Mouse (Mus musculus) T-helper 17 cell (primary cell): ENCODE results near the gene Zbtb8b.
"Not testable (repeated sequence)": the region's sequence is repeated elsewhere in the genome, so short reads cannot be mapped to it uniquely, and the experiment has no call there.

ENCODE experiments used
- in situ Hi-C, 2 experiments: fragments of 300-600 bp; cut with MboI, MseI; formaldehyde crosslinking; loops; 1 replicate in 1 of 2; 2 replicates in 1 of 2; pipeline ENCODE4 v1.15.1; 2025; ENCODE audit warnings: high pct_unique_total_duplicates in 2 of 2

Gene Zbtb8b

DNA sequence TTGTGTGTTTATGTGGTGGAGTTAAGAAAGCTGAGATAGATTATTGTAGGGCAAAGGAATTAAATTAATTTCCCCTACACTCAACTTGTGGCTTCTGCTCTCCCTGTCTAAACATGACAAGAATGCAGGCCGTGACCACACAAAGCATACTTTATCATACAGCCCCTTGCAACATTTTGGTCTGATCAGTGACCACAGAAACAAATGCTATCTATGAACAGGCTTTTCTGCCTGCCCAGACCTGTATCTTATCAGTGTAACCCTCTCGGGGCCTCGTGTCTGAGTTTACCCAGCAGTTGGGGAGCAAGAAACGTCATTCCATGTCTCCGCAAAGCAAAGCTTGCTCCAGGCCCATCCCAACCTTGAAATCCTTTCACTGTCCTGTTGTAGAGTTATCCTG is 24.2 kb downstream of the Zbtb8b start:
- in situ Hi-C loops: no loop called here

DNA sequence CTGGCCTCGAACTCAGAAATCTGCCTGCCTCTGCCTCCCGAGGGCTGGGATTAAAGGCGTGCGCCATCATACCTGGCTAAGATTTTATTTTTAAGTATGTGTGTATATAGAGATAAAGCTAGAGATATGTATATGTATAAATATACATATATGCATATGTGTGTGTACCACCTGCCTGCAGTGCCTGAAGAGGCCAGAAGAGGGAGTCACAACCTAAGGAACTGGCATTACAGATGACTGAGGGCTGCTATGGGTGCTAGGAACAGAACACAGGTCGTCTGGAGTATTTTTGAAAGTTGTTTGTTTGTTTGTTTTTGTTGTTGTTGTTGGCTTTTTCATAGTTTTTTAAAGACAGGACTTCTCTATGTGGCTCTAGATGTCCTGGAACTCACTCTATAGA is 24.8 kb downstream of the Zbtb8b start:
- in situ Hi-C loops: no loop called here

DNA sequence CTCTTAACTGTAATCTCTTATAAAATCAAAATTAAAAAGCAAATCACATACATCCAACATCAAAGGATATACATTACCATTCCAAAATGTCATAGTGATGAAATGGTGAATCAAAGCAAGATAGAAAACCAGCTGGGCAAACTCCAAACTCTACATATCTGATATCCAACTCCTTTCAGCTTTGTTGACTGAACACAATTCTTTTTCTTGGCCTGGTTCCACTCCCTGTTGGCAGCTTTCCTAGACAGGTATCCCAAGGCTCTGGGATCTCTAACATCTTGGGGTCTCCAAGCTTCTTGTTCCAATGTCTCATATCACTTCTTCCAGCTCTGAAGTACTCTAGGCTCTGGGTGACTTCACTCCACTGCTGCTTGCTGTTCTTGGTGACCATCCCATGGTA is 29.7 kb downstream of the Zbtb8b start:
- in situ Hi-C loops: no loop called here

DNA sequence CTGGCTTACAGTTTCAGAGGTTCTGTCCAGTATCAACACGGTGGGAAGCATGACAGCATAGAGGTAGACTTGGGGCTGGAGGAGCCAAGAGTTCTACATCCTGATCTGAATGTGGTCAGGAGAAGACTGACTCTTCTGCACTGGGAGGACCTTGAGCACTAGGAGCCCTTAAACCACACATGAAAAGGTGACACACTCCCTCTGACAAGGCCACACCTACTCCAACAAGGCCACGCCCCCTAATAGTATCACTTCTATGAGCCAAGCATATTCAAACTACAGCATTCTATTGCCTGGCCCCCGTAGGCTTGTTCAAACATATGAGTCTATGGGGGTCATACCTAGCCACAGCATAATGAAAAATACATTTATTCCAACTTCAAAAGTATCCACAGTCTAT is 30.1 kb downstream of the Zbtb8b start:
- in situ Hi-C loops: not testable (repeated sequence)

DNA sequence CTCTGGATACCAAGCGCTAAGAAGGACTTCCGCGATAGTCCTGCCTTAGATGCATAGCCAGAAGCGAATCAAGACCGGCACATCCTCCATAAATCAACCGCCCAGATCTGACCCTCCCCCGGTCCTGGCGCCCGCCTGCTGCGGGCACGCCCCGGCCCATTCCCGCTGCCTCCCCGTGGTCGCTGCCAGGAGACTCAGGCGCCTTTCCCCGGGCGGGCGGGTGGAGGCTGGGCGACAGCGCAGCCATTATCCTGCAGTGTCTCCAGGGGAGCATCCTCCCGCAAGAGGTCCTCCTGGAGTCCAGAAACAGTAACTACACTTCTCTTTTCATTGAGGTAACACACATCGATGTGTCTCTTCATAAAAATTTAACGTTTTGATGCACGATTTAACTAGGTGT is 34.2 kb downstream of the Zbtb8b start:
- in situ Hi-C loops: no loop called here

DNA sequence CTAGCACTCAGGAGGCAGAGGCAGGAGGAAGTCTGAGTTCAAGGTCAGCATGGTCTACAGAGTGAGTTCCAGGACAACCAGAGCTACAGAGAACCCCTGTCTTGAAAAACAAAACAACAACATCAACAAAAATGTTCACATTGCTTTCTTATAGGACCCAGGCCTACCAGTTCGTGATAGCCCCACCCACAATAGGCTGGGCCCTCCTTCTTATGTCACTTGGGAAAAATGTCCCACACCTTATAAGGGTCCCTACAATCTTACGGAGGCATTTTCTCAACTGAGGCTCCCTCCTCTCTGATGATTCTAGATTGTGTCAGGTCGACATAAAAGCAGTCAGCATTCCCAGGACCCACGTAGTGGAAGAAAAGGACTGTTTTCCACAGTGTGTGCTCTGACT is 40.8 kb downstream of the Zbtb8b start:
- in situ Hi-C loops: loop anchor here in 1 of 2 experiments (5.0 kb wide), 1 partner anchor 43 kb away; no protein-coding TSS in a partner anchor

DNA sequence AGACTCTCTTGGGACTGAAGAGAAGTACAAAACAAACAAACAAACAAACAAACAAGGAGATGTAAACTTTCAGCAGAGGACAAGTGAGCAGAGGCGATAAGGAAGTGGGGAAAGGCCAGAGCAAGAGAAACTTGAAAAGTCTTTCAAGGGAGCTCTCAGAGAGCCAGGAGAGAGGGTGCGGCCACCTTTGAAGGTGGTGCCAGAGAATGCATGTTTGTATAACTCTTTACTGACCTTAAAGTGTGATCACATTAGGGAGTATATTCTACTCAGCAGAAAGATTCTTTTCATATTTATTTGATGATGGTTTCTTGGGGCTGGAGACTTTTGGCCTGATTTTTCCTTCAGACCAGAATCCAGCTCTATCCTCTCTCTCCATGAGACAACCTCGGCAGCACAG is 43.7 kb downstream of the Zbtb8b start:
- in situ Hi-C loops: no loop called here

GRCm38 (mm10) chr4:129394089-129394870 is 46.4 kb downstream of the Zbtb8b start:
- in situ Hi-C loops: no loop called here

- in situ Hi-C loops: no loop called here
These were observed 49.6 kb downstream of the Zbtb8b start for GRCm38 (mm10) chr4:129390936-129391557.

- in situ Hi-C loops: no loop called here
These were observed 50.4 kb downstream of the Zbtb8b start for GRCm38 (mm10) chr4:129390216-129390743.

- in situ Hi-C loops: no loop called here
These were observed 52.2 kb downstream of the Zbtb8b start for GRCm38 (mm10) chr4:129388404-129388803.

DNA sequence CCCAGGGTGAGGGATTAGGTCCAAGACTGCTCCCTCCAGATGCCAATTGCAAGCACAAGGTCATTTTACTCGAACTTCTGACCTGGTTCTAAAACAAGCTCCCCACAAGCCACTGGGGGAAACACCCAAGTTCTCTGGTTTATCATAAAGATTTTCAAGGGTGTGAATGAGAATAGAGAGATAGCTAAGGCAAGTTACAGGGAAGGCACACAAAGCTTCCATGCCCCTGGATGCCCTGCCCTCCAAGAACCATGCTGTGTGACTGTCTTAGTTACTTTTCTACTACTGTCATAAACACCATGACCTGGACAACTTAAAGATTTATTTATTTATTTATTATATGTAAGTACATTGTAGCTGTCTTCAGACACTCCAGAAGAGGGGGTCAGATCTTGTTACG is 53.7 kb downstream of the Zbtb8b start:
- in situ Hi-C loops: no loop called here

DNA sequence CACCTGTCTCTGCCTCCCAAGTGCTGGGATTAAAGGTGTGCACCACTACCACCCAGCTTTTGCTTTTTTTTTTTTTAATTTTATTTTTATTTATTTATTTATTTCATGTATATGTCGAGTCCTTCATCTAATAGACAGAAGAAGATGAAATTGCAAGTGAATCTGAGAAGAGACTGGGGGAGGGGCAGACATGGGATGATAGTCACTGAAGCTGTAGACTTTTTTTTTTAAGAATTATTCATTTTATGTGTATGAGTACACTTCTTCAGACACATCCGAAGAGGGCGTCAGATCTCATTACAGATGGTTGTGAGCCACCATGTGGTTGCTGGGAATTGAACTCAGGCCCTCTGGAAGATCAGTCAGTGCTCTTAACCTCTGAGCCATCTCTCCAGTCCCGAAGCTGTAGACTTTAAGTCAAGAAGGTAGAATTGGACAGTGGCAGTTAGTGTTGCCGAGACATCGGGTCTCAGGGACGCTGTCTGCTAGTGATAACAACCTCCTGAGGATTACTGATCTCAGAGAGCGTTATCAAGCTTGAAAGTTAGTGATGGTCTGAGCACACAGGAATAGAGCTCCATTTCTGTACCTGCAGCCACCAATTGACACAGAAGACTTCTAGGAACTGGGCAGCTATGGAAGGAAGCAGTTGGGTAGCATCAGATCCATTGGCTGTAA is 54.2 kb downstream of the Zbtb8b start:
- in situ Hi-C loops: no loop called here

GRCm38 (mm10) chr4:129385685-129386084 is 55.0 kb downstream of the Zbtb8b start:
- in situ Hi-C loops: no loop called here

DNA sequence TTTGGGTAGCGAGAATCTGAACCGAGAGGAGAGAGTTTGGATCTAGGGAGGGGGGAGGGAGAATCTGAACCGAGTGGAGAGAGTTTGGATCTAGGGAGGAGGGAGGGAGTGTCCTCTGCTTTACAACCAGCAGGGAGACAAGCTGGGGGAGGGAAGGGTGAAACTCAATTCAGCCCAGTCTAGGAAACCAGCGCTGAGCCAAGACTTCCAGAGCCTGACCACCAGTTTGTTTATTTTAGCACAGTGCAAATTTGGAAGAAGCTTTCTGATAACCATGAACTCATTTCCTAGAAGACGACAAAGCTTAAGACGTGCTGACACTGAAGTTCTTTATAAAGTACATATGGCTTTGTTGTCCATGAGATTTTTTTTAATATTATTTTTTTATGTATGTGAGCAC is 56.2 kb downstream of the Zbtb8b start:
- in situ Hi-C loops: no loop called here

GRCm38 (mm10) chr4:129383586-129383985 is 57.1 kb downstream of the Zbtb8b start:
- in situ Hi-C loops: no loop called here

DNA sequence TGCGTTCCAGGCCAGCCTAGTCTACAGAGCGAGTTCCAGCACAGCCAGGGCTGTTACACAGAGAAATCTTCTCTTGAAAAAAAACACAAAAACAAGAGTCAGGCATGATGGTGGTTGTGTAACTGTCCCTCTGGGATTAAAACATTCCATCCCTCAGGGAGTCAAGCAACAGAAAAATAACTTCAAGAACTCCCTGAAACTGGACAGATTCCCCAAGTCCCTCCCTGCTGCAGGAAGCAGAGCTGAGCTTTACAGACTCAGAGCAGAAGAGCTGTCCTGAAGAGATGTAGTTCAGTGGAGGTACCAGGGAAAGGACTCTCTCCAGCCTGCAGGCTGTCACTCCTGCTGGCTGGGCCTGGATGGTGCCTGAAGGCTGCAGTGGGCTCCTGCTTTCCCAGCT is 58.2 kb downstream of the Zbtb8b start:
- in situ Hi-C loops: no loop called here

DNA sequence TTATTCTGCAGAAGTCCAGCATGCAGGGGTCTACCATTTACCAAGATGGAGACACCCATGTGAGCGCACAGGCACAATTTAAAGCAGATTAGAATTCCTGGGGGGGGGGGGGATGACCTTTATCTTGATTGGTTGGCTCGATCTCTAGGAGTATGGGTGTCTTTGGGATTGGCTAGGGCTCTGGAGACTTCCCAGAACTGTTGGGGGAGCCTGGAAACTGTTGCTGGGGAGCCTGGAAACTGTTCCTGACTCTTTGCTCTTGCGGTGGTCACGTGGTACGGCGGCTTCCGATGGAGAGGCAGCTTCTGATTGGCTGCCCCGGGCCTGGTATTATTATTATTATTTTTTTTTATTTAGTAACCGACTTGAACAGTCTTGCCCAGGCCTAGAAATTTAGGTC is 58.6 kb downstream of the Zbtb8b start:
- in situ Hi-C loops: no loop called here

GRCm38 (mm10) chr4:129381148-129381547 is 59.5 kb downstream of the Zbtb8b start:
- in situ Hi-C loops: no loop called here

- in situ Hi-C loops: no loop called here
These were observed 60.8 kb downstream of the Zbtb8b start for GRCm38 (mm10) chr4:129379805-129380204.

GRCm38 (mm10) chr4:129377601-129378390 is 62.9 kb downstream of the Zbtb8b start, which contains the start of gene Zbtb8a:
Gene Zbtb8a, minus strand, starts transcription at chr4:129378116.
- in situ Hi-C loops: no loop called here
